Mouse (Mus musculus) intestine, embryonic 15.5 days (tissue): ENCODE measurements around the gene Lrba. TPM values are rescaled to one million over a fixed set of nuclear protein-coding genes. Genes with fewer than 3 reads are reported as not detected.

Source experiments
- ATAC-seq: fragments of 200-750 bp; cut with Nextera tagmentation; 2 replicates; pipeline ENCODE4 v1.8.0; 2017; ENCODE audit warnings: moderate TSS enrichment, moderate library complexity
- H3K27ac ChIP-seq: fragments of 300-500 bp; sonication (generic); 2 replicates; pipeline ENCODE4 v1.5.1; 2015; ENCODE audit warnings: mild to moderate bottlenecking, inconsistent platforms
- H3K27me3 ChIP-seq: fragments of 300-500 bp; sonication (generic); replicated peaks from 2 replicates; pipeline ENCODE4 v1.6.1; 2015; ENCODE audit warnings: inconsistent platforms
- H3K36me3 ChIP-seq: fragments of 300-500 bp; sonication (generic); 2 replicates; pipeline ENCODE4 v1.6.1; 2015; ENCODE audit warnings: inconsistent platforms
- H3K4me1 ChIP-seq: fragments of 300-500 bp; sonication (generic); replicated peaks from 2 replicates; pipeline ENCODE4 v1.6.1; 2015; ENCODE audit warnings: inconsistent platforms
- H3K4me2 ChIP-seq: fragments of 300-500 bp; sonication (generic); replicated peaks from 2 replicates; pipeline ENCODE4 v1.6.1; 2015; ENCODE audit warnings: mild to moderate bottlenecking, inconsistent platforms
- H3K4me3 ChIP-seq: fragments of 300-500 bp; sonication (generic); replicated peaks from 2 replicates; pipeline ENCODE4 v1.5.1; 2015; ENCODE audit warnings: inconsistent platforms
- H3K9ac ChIP-seq: fragments of 300-500 bp; sonication (generic); 2 replicates; pipeline ENCODE4 v1.6.1; 2015; ENCODE audit warnings: inconsistent platforms
- H3K9me3 ChIP-seq: fragments of 300-500 bp; sonication (generic); 2 replicates; pipeline ENCODE4 v1.6.1; 2016; ENCODE audit warnings: inconsistent platforms
- WGBS: fragments of 180-500 bp; shearing (Covaris S2); methylation state at CpG from one replicate; pipeline ENCODE4 v1.1.7; 2015; 5-methylcytosine and 5-hydroxymethylcytosine counted together
- polyA plus RNA-seq: library from polyadenylated mRNA; unstranded; fragments of >200 nt; fragmentation: Nextera tagmentation; extraction: Ambion mirVana; gene quantifications from 2 replicates; pipeline ENCODE4 v1.2.1, GENCODE M21; 2015

The Lrba gene
- polyA plus RNA-seq, 1 experiment from 2014 or later = 6.1 TPM

- no peaks in the 10 kb centered on the region for H3K36me3 ChIP-seq
- H3K9me3 ChIP-seq = no peaks in the 10 kb centered on the region
- H3K9ac ChIP-seq = no peak overlapping the region
- 28% methylated on average over 2 of the region's 2 CpGs for WGBS
- H3K27me3 ChIP-seq = no peaks in the 10 kb centered on the region
- H3K27ac ChIP-seq = no peak overlapping the region
- 0 out of 2 replicates have a peak, but pooled peaks have one; percentile 52 for ATAC-seq
- no peak overlapping the region for H3K4me2 ChIP-seq
- no peaks in the 10 kb centered on the region for H3K4me1 ChIP-seq
- H3K4me3 ChIP-seq = no peak overlapping the region
Observed at GRCm38 (mm10) chr3:86714446-86714845, 490.0 kb downstream of the Lrba start.

DNA sequence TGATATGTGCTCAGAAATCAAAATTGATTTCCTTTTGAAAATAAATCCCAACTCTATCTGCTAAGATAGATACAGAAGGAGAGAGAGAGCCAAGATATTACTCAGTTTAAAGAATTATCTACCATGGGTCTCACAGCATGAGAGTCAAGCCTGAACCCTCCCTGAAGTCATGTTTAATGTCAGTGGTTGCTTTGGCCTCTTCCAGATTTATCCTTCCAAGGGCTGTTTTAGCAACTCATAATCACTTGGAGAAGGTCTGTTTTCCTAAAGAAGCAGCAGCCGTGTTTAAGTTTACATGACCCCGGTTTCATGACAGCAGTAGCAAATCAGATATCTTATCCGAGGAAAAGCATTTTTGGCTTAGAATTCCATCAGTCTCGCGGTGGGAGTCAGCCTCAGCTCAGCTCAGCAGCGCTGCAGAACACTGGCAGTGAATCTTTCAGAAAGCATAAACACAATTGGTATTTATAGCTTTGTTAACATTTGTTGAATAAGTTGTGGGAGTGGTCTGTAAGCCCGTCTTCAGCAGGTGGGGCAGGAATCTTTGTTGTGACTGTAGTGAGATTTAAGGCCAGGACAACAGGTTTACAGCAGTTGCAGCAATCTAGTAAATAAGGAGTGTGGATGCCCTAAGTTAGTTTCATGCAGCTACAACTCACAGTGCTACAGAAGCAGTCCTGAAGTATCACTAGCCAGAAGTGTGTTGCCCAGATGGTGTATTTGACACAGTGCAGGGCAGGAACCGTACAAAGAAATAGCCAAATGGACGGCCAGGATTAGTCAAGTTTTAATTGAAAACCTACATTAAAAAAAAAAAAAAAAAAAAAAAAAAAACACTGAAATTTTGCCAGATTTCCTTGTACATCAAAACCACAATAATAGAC, 499.2 kb downstream of the Lrba start:
- ATAC-seq = peak; percentile 91
- WGBS = 19% methylated on average over 9 of the region's 9 CpGs
- no peak overlapping the region; the same call in 1 of the 2 replicates for H3K4me3 ChIP-seq
- H3K27me3 ChIP-seq = no peaks in the 10 kb centered on the region
- 0 out of 2 replicates have a peak overlapping the region, but pooled peaks have one; percentile 30 for H3K9ac ChIP-seq
- peak overlapping the region; percentile 46 for H3K4me2 ChIP-seq
- H3K36me3 ChIP-seq = no peaks in the 10 kb centered on the region
- H3K27ac ChIP-seq = peak overlapping the region; percentile 83
- 0 out of 2 replicates have a peak, but pooled peaks cover 3% of the 10 kb centered on the region for H3K4me1 ChIP-seq
- no peaks in the 10 kb centered on the region for H3K9me3 ChIP-seq

- Histone ChIP-seq H3K4me3 (peak overlapping the region; percentile 15; the same call in 1 of the 2 replicates), H3K9me3 (no peaks in the 10 kb centered on the region), H3K27ac (peak overlapping the region; percentile 89), H3K27me3 (no peaks in the 10 kb centered on the region), H3K9ac (peak overlapping the region; percentile 41), H3K4me1 (0 out of 2 replicates have a peak, but pooled peaks cover 3% of the 10 kb centered on the region), H3K4me2 (peak overlapping the region; percentile 50), H3K36me3 (no peaks in the 10 kb centered on the region)
- WGBS = 30% methylated on average over 9 of the region's 9 CpGs
- ATAC-seq = peak; percentile 59
Observed at GRCm38 (mm10) chr3:86725113-86725512, 500.6 kb downstream of the Lrba start.

DNA sequence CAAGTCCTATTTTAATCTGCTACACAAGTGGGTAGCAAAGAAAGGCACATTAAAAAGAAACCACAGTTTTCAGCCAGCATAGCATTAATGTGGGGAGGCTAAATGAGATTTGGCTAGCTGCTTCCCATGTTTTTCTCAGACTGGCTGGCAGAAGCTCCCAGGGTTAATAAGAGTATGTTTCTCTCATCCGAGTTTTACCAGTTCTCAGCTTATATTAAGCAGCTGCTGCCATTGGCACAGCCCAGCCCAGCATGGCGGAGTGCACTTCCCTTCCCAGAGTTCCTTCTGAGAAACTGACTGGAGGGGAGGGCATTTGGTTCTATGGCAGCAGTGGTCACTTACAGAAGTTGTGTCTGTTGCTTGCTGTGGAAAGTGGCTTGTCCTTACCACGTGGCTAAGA, 514.4 kb downstream of the Lrba start:
- H3K36me3 ChIP-seq = no peaks in the 10 kb centered on the region
- 74% methylated on average over 3 of the region's 3 CpGs for WGBS
- ATAC-seq = no peak
- no peak overlapping the region for H3K9ac ChIP-seq
- H3K27ac ChIP-seq = no peak overlapping the region
- H3K4me1 ChIP-seq = no peaks in the 10 kb centered on the region
- H3K4me2 ChIP-seq = no peak overlapping the region
- H3K4me3 ChIP-seq = no peak overlapping the region
- H3K27me3 ChIP-seq = no peaks in the 10 kb centered on the region
- H3K9me3 ChIP-seq = no peaks in the 10 kb centered on the region

DNA sequence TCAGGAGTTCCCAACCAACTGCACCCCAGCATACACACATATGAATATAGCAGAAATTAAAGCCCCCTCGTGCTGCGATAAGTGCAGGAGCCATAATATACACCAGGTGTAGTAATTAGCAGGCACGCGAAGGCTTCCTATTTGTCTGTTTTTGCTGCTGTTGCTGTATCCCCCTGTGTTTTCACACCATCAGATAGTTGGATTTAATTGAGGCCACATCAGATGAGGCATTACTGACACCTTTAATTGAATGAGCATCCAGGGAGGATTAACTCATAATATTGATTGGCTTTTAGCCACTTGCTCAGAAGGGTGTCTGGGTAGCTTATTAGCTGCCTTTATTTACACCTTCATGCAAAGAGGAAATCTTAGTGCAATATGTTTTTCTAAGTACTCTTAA, 515.3 kb downstream of the Lrba start:
- Histone ChIP-seq H3K36me3 (no peaks in the 10 kb centered on the region), H3K9ac (no peak overlapping the region), H3K4me1 (no peaks in the 10 kb centered on the region), H3K4me3 (no peak overlapping the region), H3K9me3 (no peaks in the 10 kb centered on the region), H3K27ac (no peak overlapping the region), H3K27me3 (no peaks in the 10 kb centered on the region), H3K4me2 (no peak overlapping the region)
- no peak for ATAC-seq
- 92% methylated on average over 4 of the region's 4 CpGs for WGBS

DNA sequence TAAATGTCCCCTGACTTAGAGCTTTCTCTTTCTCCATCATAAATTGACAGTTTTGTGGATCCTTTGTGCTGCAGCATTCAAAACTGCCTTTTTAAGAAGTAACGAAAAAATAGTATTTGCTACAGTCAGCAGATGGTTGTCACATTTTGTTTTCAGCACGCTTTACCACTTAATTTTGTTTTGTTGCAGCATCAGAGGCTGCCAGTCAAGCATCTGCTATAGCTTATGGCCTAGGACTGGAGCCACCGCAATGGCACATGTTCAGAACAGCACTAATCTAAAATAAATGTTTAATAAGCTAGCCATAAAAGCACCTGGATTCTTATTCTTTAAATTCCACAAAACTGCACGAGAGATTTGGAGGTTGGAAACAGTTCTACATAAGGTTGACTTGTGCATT, 520.9 kb downstream of the Lrba start:
- ATAC-seq = no peak
- no peaks in the 10 kb centered on the region for H3K27me3 ChIP-seq
- no peaks in the 10 kb centered on the region for H3K36me3 ChIP-seq
- 76% methylated on average over 4 of the region's 4 CpGs for WGBS
- no peak overlapping the region for H3K4me3 ChIP-seq
- no peak overlapping the region for H3K4me2 ChIP-seq
- H3K4me1 ChIP-seq = 0 out of 2 replicates have a peak, but pooled peaks cover 3% of the 10 kb centered on the region
- no peaks in the 10 kb centered on the region for H3K9me3 ChIP-seq
- no peak overlapping the region for H3K9ac ChIP-seq
- no peak overlapping the region for H3K27ac ChIP-seq

DNA sequence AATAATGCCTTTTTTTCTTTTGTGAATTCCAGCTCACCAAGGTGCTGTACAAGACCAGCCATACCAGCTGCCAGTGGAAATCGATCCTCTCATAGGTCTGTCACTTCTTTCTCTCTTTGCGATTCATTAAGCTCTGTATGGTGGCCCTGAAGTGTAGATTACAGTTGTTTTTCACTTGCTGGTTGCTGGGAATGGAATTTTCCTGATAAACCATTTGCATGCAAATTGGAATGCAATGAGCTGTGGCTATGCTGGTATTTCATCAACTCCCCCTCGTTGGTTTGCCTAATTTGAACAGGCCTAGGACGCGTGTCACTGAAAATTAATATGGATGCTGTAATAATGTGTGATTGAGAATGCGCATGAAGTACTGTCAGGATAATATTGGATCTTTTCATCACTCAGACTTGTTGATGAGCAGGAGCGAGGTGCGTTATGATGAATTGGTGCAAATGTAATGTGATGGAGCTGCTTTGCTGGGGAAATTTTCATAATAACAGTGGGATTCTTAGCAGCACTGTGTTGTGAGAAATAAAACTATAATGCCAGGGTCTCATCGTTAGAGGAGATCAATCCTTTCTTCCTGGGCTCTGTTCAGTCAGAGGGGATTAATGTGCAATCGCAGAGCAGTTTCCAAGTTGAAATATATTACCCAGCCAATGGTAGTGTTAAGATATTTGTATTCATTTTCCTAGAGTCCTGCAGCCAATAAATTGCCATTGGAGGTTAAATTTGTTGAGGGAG, 521.5 kb downstream of the Lrba start:
- H3K9ac ChIP-seq = no peak overlapping the region
- ATAC-seq = no peak
- H3K27ac ChIP-seq = no peak overlapping the region
- H3K36me3 ChIP-seq = no peaks in the 10 kb centered on the region
- WGBS = 79% methylated on average over 10 of the region's 10 CpGs
- H3K27me3 ChIP-seq = no peaks in the 10 kb centered on the region
- no peak overlapping the region for H3K4me2 ChIP-seq
- no peak overlapping the region for H3K4me3 ChIP-seq
- H3K9me3 ChIP-seq = no peaks in the 10 kb centered on the region
- 0 out of 2 replicates have a peak, but pooled peaks cover 3% of the 10 kb centered on the region for H3K4me1 ChIP-seq

GRCm38 (mm10) chr3:86750652-86751051, 526.2 kb downstream of the Lrba start:
- ATAC-seq = no peak
- H3K27ac ChIP-seq = peak overlapping the region; percentile 84

DNA sequence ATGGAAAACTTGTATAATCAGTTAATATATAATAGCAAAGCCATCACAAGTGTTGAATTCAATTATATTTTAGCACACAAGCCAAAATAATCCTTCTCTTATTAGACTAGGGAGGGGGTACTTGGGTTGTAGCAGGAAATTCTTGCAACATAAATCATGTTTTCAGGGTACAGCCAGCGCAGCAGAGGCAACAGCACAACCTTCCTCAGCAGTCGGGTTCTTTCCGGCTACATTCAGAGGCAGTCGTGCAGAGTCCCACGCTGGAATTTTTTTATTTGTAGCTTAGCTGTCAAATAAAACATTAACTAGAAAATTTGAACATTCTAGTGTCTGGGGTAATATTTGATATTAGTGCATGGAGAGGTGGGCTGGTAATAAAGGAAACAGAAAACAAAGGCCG, 529.7 kb downstream of the Lrba start:
- Histone ChIP-seq H3K36me3 (no peaks in the 10 kb centered on the region), H3K9ac (peak overlapping the region; percentile 33), H3K27me3 (no peaks in the 10 kb centered on the region), H3K4me1 (0 out of 2 replicates have a peak, but pooled peaks cover 3% of the 10 kb centered on the region), H3K9me3 (no peaks in the 10 kb centered on the region), H3K27ac (peak overlapping the region; percentile 81), H3K4me2 (peak overlapping the region; percentile 46), H3K4me3 (no peak overlapping the region)
- 25% methylated on average over 6 of the region's 6 CpGs for WGBS
- 0 out of 2 replicates have a peak, but pooled peaks have one; percentile 52 for ATAC-seq

More at GRCm38 (mm10) chr3:86750652-86751051, 526.2 kb downstream of the Lrba start:
- H3K9ac ChIP-seq = peak overlapping the region; percentile 37
- H3K27me3 ChIP-seq = no peaks in the 10 kb centered on the region
- no peaks in the 10 kb centered on the region for H3K9me3 ChIP-seq
- no peak overlapping the region for H3K4me3 ChIP-seq
- H3K4me1 ChIP-seq = 0 out of 2 replicates have a peak, but pooled peaks cover 3% of the 10 kb centered on the region
- 29% methylated on average over 7 of the region's 7 CpGs for WGBS
- H3K36me3 ChIP-seq = no peaks in the 10 kb centered on the region
- peak overlapping the region; percentile 41 for H3K4me2 ChIP-seq

DNA sequence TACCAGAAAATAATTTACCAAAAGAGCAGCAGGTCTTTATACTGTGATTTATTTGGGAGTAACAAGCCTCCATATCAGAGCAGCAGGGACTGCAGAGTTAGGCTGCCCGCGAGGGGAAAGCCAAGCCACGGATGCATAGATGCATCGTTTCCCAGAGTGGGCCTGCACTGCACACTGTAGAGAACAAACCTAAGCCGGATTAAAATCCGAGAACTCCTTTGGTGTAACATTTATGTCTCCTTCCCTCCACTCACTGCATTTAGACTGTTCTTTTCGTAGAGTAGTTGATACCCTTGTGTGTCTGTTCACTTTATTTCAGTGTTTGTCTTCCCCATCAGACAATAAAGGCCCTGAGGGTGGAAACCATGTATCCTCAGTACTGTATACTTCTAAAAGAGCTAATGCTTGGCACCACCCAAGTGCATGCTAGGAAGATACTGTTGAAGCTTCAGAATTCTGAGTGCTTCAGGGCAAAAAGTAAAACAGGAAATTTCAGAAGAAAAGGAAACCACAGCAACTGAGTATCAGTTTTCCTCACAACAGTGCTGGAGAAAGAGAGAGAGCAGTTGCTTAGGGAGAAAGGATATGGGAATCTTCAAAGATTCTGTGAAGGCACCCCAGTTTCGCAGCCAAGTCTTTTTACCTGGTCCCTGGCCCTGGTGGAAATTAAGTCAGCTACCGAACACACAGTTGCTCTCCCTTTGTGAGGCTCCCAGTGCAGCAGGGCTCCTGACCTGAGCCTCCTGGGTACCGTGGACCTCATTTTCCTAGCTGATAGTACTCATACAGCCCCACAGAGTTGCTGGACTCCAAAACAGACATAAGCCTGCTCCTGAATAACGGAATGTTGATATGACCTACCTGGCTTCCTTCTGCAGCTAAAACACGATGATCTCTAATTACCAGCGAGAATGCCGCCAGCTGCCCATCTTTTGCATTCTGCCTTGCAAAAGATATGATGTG, 530.4 kb downstream of the Lrba start:
- 0 out of 2 replicates have a peak, but pooled peaks cover 2% of the 10 kb centered on the region for H3K4me1 ChIP-seq
- H3K9me3 ChIP-seq = no peaks in the 10 kb centered on the region
- peak overlapping the region; percentile 81 for H3K27ac ChIP-seq
- peak overlapping the region; percentile 46 for H3K4me2 ChIP-seq
- WGBS = 56% methylated on average over 14 of the region's 14 CpGs
- H3K27me3 ChIP-seq = no peaks in the 10 kb centered on the region
- ATAC-seq = no peak
- H3K36me3 ChIP-seq = no peaks in the 10 kb centered on the region
- H3K9ac ChIP-seq = peak overlapping the region; percentile 33
- no peak overlapping the region for H3K4me3 ChIP-seq

DNA sequence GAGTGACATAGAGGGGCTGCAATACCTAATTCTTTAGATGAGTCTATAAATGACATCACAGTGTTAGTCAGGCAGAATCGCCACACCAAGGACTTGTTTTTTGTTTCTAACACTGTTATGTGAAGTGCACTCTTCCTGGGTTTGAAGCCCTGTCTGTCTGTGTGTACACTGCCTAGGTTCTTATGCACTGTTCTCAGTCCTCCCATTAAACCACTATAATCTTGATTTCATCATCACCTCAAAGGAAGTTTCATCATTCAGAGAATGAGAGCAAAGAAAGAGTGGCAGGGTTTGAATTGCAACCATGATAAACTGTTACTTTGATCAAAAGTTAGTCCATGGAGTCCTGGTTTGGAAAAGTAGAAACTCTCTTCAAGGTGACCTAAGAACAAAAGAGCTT, 532.1 kb downstream of the Lrba start:
- 59% methylated on average over 1 of the region's 1 CpGs for WGBS
- Histone ChIP-seq H3K4me1 (no peaks in the 10 kb centered on the region), H3K36me3 (no peaks in the 10 kb centered on the region), H3K4me2 (no peak overlapping the region), H3K9me3 (no peaks in the 10 kb centered on the region), H3K4me3 (no peak overlapping the region), H3K27ac (no peak overlapping the region), H3K27me3 (no peaks in the 10 kb centered on the region), H3K9ac (no peak overlapping the region)
- no peak for ATAC-seq
